Mouse (Mus musculus): ENCODE measurements around the gene D17Wsu92e.

GRCm38 (mm10) chr17:27774198-27774597 lies 46.2 kb downstream of the D17Wsu92e start:
- no peak for TF ChIP-seq CTCF (IDR thresholded peaks at IDR 0.05; ENCODE audit: low read depth)
- TF ChIP-seq EP300 (IDR thresholded peaks at IDR 0.05; ENCODE audit: low read depth), result no peak

Data from liver, embryonic 14.5 days (tissue).